Mouse (Mus musculus): Measurements from ENCODE around the gene Prpf18.

DNA sequence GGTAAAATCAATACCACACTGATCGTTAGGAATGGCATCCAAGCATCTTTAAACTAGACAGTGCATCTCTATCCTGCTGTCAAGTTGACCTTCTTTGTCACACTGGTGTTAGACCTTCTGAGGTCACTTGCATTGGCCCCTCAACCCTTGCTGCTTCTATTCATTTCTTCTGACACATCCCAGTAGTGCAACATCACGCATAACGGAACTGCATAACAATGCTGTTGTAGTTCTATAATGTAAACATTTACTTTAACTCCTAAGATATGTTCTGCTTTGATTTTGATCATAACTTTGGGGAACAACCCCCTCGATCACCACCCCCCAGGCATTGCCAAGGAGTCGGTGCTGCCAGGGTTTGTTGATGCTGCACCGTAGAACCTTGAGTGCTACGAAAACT is 75.9 kb downstream of the Prpf18 start:
- TF ChIP-seq CTCF (IDR thresholded peaks at IDR 0.05; ENCODE audit: control insufficient read depth, insufficient read depth, insufficient read length) (no peak), USF1 (IDR thresholded peaks at IDR 0.05; ENCODE audit: low read depth) (no peak), MYOG (IDR thresholded peaks at IDR 0.05; ENCODE audit: control insufficient read depth, extremely low read depth, insufficient read length) (no peak), MAX (IDR thresholded peaks at IDR 0.05) (no peak)
